Comparison of ENCODE assay signal across 17 mouse cellular contexts in the genomic region with DNA sequence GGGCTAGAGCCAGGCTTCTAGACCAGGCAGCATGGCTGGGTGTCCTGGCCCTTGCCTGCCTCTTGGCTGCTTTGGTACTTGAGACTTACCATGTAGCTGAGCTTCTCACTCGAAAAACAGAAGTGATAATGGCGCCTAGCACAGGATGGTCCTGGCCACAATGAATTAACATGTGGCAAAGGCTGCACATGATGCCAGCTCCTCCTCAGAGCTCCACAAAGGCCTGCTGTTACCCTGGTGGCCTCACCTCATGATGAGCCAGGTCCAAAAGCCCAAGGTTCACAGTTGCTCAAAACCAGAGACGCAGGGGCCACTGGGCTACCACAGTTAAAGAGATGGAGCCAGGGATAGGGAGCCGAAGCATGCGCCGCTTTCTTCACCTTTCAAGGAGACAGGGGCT.
DNase-seq lines count a peak whose midpoint lies in the region; ATAC-seq and TF ChIP-seq lines count a peak whose summit lies in the region.
"Had no signal": no experiment of that assay in that cellular context is flagged by ENCODE, and none has a peak within 500 bp of the region (broad histone marks: within the 10 kb centered on the region; RNA-seq: fewer than 3 reads in every experiment).

No protein-coding gene starts in this region.

- no peak overlapping the region for H3K4me2 ChIP-seq in heart, embryonic 15.5 days
- no peak overlapping the region for H3K4me2 ChIP-seq in midbrain, embryonic 15.5 days
- H3K4me2 ChIP-seq: embryonic facial prominence, embryonic 15.5 days had no signal

- no peaks in the 10 kb centered on the region for H3K27me3 ChIP-seq in heart, embryonic 15.5 days
- H3K27me3 ChIP-seq in midbrain, embryonic 15.5 days (replicated peaks): no peaks in the 10 kb centered on the region
- H3K27me3 ChIP-seq: CH12.LX; embryonic facial prominence, embryonic 15.5 days had no signal

- peaks cover 49% of the 10 kb centered on the region for H3K4me1 ChIP-seq in heart, embryonic 15.5 days (replicated peaks)
- H3K4me1 ChIP-seq in midbrain, embryonic 15.5 days: peaks cover 42% of the 10 kb centered on the region

- H3K4me3 ChIP-seq in heart, embryonic 15.5 days: no peak overlapping the region
- H3K4me3 ChIP-seq in left cerebral cortex, adult 2 months: no peak overlapping the region
- no peak overlapping the region for H3K4me3 ChIP-seq in midbrain, embryonic 15.5 days
- H3K4me3 ChIP-seq: embryonic facial prominence, embryonic 15.5 days had no signal

- H3K36me3 ChIP-seq in heart, embryonic 15.5 days: no peaks in the 10 kb centered on the region
- 0 out of 2 replicates have a peak, but pooled peaks cover 5% of the 10 kb centered on the region for H3K36me3 ChIP-seq in midbrain, embryonic 15.5 days (replicated peaks)
- H3K36me3 ChIP-seq: embryonic facial prominence, embryonic 15.5 days had no signal

- no peak for ATAC-seq in heart, embryonic 15.5 days (replicated peaks; ENCODE audit: insufficient number of reproducible peaks, insufficient read depth, low FRiP score, low read depth)
- ATAC-seq in midbrain, embryonic 15.5 days (replicated peaks): no peak
- ATAC-seq in megakaryocyte-erythroid progenitor cell, adult 5-6 weeks (replicated peaks; ENCODE audit: low FRiP score, low TSS enrichment, poor library complexity, severe bottlenecking): no peak
- ATAC-seq: lung, postnatal 0 days had no signal

- DNase-seq in cerebellum, adult 11-12 months: peak; percentile 58
- DNase-seq in cerebellum, postnatal 36 days: no peak
- DNase-seq in heart, adult 8-10 months (ENCODE audit: low spot score): no peak
- DNase-seq in left cerebral cortex, adult 2 months (ENCODE audit: extremely low spot score in 1 of 2, low spot score in 2 of 2): no peak
- DNase-seq in left cerebral cortex, adult 8-10 months (ENCODE audit: low spot score in 2 of 2): no peak
- DNase-seq: adrenal gland, postnatal 25 days; gastrocnemius, postnatal 10 days; kidney, adult 2 months; kidney, postnatal 36 days; right cerebral cortex, postnatal 14 days had no signal

- intact Hi-C loops in left cerebral cortex, adult 2 months (cut with DNase I): no loop called here

- TF ChIP-seq CTCF in left cerebral cortex, adult 2 months (IDR thresholded peaks at IDR 0.05): no peak

- WGBS in heart, embryonic 15.5 days: 91% methylated on average over 6 of the region's 6 CpGs
- WGBS in midbrain, embryonic 15.5 days: 98% methylated on average over 6 of the region's 6 CpGs

- H3K9ac ChIP-seq in heart, embryonic 15.5 days: no peak overlapping the region
- H3K9ac ChIP-seq in midbrain, embryonic 15.5 days: no peak overlapping the region
- H3K9ac ChIP-seq: embryonic facial prominence, embryonic 15.5 days; liver, embryonic 14.5 days had no signal

- peak overlapping the region; percentile 91; the same call in 1 of the 2 replicates for H3K27ac ChIP-seq in heart, embryonic 15.5 days
- peak overlapping the region; percentile 58 for H3K27ac ChIP-seq in left cerebral cortex, adult 2 months
- peak overlapping the region; percentile 75 for H3K27ac ChIP-seq in midbrain, embryonic 15.5 days
- H3K27ac ChIP-seq: embryonic facial prominence, embryonic 15.5 days; liver, embryonic 14.5 days had no signal

- H3K9me3 ChIP-seq in heart, embryonic 15.5 days (replicated peaks): no peaks in the 10 kb centered on the region
- no peaks in the 10 kb centered on the region for H3K9me3 ChIP-seq in midbrain, embryonic 15.5 days
- H3K9me3 ChIP-seq: embryonic facial prominence, embryonic 15.5 days had no signal
